Mouse (Mus musculus) gastrocnemius, adult 2 months (tissue): ENCODE data around the gene Gm10251. TPM values are rescaled to one million over a fixed set of nuclear protein-coding genes. Genes with fewer than 3 reads are reported as not detected.
A peak's percentile ranks its signal among the peaks of the same experiment; 100 is the strongest.
"Not testable (repeated sequence)": the region's sequence is repeated elsewhere in the genome, so short reads cannot be mapped to it uniquely, and the experiment has no call there.

Experiments used
- DNase-seq: peaks from one replicate; pipeline ENCODE4 v3.0.0; 2022
- H3K27ac ChIP-seq: fragments of 200-600 bp; 2 replicates; pipeline ENCODE4 v1.8.1; 2022; ENCODE audit warnings: mild to moderate bottlenecking
- H3K4me3 ChIP-seq: fragments of 200-600 bp; 2 replicates; pipeline ENCODE4 v1.8.1; 2022; ENCODE audit warnings: mild to moderate bottlenecking, moderate library complexity
- intact Hi-C: fragments of 180-260 bp; cut with DNase I; formaldehyde crosslinking; loops from one replicate; pipeline ENCODE4 v1.15.1; 2025
- long read RNA-seq, 2 experiments: library from polyadenylated mRNA; stranded (forward); transcript quantifications; one replicate each; pipeline ENCODE4 v2.0.0; 2021
- total RNA-seq, 2 experiments: library from RNA; stranded (reverse); gene quantifications; 2 replicates each; pipeline ENCODE4 v1.2.3; 2021

The Gm10251 gene
- total RNA-seq, result not detected
- long read RNA-seq, experiment 1, result 0 reads
- long read RNA-seq, experiment 2, result 0 reads

- DNase-seq, H3K4me3 ChIP-seq, H3K27ac ChIP-seq, intact Hi-C loops: not testable (repeated sequence)
Measured at GRCm38 (mm10) chr14:6684070-6684469, at the start of gene Gm10251. TSS of gene Gm10251 (minus strand) at chr14:6684170.

- H3K27ac ChIP-seq, H3K4me3 ChIP-seq, intact Hi-C loops, DNase-seq: not testable (repeated sequence)
Measured at GRCm38 (mm10) chr14:6720151-6720550, 36.2 kb upstream of the Gm10251 start, which contains the start of gene Gm8050. TSS of gene Gm8050 (minus strand) at chr14:6720251.

GRCm38 (mm10) chr14:6622318-6622717 is 61.7 kb downstream of the Gm10251 start, which contains the start of gene Gm3460:
TSS of gene Gm3460 (minus strand) at chr14:6622418.
- H3K27ac ChIP-seq, H3K4me3 ChIP-seq, DNase-seq, intact Hi-C loops: not testable (repeated sequence)

GRCm38 (mm10) chr14:6606436-6606835 is 77.5 kb downstream of the Gm10251 start:
- H3K4me3 ChIP-seq, intact Hi-C loops: not testable (repeated sequence)
- DNase-seq, result peak; percentile 7

GRCm38 (mm10) chr14:6605004-6605403 is 79.0 kb downstream of the Gm10251 start:
- DNase-seq, result peak; percentile 14
- H3K27ac ChIP-seq, intact Hi-C loops: not testable (repeated sequence)
- H3K4me3 ChIP-seq, result peak overlapping the region; percentile 49

More at GRCm38 (mm10) chr14:6606436-6606835, 77.5 kb downstream of the Gm10251 start:
- not testable (repeated sequence) for H3K27ac ChIP-seq

GRCm38 (mm10) chr14:6604551-6604950 is 79.4 kb downstream of the Gm10251 start:
- DNase-seq, H3K27ac ChIP-seq, intact Hi-C loops: not testable (repeated sequence)
- H3K4me3 ChIP-seq, result peak overlapping the region; percentile 49; the same call in 1 of the 2 replicates

- H3K4me3 ChIP-seq, H3K27ac ChIP-seq, intact Hi-C loops, DNase-seq: not testable (repeated sequence)
Measured at GRCm38 (mm10) chr14:6590513-6590912, 93.5 kb downstream of the Gm10251 start, which contains the start of gene Gm3629. TSS of gene Gm3629 (minus strand) at chr14:6590613.

Other genes with a start within 250 kb of the Gm10251 start
- gene Gm3594, start 239.6 kb downstream of the Gm10251 start, total RNA-seq, result not detected
- gene Gm8356, start 146.9 kb downstream of the Gm10251 start, total RNA-seq, result not detected
- gene Gm3629, start 93.6 kb downstream of the Gm10251 start, total RNA-seq, result under 1 TPM in 1 of 2 experiments, not detected in 1; 0.14 TPM
- gene Gm3460, start 61.8 kb downstream of the Gm10251 start, total RNA-seq, result not detected
- not detected for gene Gm8050, start 36.1 kb upstream of the Gm10251 start, total RNA-seq
- gene Gm3636, start 58.2 kb upstream of the Gm10251 start, total RNA-seq, result 1 to 10 TPM in 1 of 2 experiments, under 1 TPM in 1; 0.18 to 2.1 TPM
- not detected for gene Gm8362, start 90.2 kb upstream of the Gm10251 start, total RNA-seq
- gene Gm3642, start 156.1 kb upstream of the Gm10251 start, total RNA-seq, result not detected
- gene Gm3667, start 205.8 kb upstream of the Gm10251 start, total RNA-seq, result under 1 TPM in 1 of 2 experiments, not detected in 1; 0.28 TPM